Comparison of ENCODE assay signal across 9 mouse cellular contexts in genomic region chr11:72065103-72065502, GRCm38 (mm10). TPM values are rescaled to one million over a fixed set of nuclear protein-coding genes. Genes with fewer than 3 reads are reported as not detected.
A peak's percentile ranks its signal among the peaks of the same experiment; 100 is the strongest.
DNase-seq lines count a peak whose midpoint lies in the region; ATAC-seq lines count a peak whose summit lies in the region.
"Had no signal": no experiment of that assay in that cellular context is flagged by ENCODE, and none has a peak within 500 bp of the region (broad histone marks: within the 10 kb centered on the region; RNA-seq: fewer than 3 reads in every experiment).

No protein-coding gene starts in this region.

- no peak overlapping the region for H3K4me3 ChIP-seq in heart, embryonic 12.5 days

- H3K9ac ChIP-seq in heart, embryonic 12.5 days: no peak overlapping the region

- ATAC-seq in heart, embryonic 12.5 days (ENCODE audit: insufficient number of reproducible peaks, low FRiP score): no peak
- ATAC-seq: CD4-positive, CD25-positive, alpha-beta regulatory T cell, adult 4 months had no signal

- WGBS in heart, embryonic 12.5 days: 84% methylated on average over 8 of the region's 8 CpGs

- peaks cover 3% of the 10 kb centered on the region; the same call in 1 of the 2 replicates for H3K36me3 ChIP-seq in heart, embryonic 12.5 days

- no peaks in the 10 kb centered on the region for H3K4me1 ChIP-seq in heart, embryonic 12.5 days (replicated peaks)

- H3K4me2 ChIP-seq in heart, embryonic 12.5 days: no peak overlapping the region

- peak; percentile 75 to 76 for DNase-seq in heart, adult 18-20 months
- DNase-seq in 3134 (ENCODE audit: extremely low read depth, insufficient read length, low spot score): peak; percentile 50
- peak; percentile 85 for DNase-seq in cerebellum, adult 11-12 months
- peak; percentile 24 for DNase-seq in heart, postnatal 25 days (ENCODE audit: low spot score)
- DNase-seq in layer of hippocampus, adult 11-12 months (ENCODE audit: low spot score): no peak
- no peak for DNase-seq in urinary bladder, postnatal 36 days (ENCODE audit: low spot score in 2 of 2)
- DNase-seq in spleen, postnatal 4 days (ENCODE audit: low spot score in 2 of 2): no peak

- H3K9me3 ChIP-seq in heart, embryonic 12.5 days (replicated peaks): peaks cover 25% of the 10 kb centered on the region

- no peak overlapping the region for H3K27ac ChIP-seq in heart, embryonic 12.5 days (ENCODE audit: poor library complexity, severe bottlenecking)

- no peaks in the 10 kb centered on the region for H3K27me3 ChIP-seq in heart, embryonic 12.5 days (replicated peaks)

- intact Hi-C loops in heart, postnatal 25 days (cut with DNase I): loop anchor here (5.0 kb wide), 1 partner anchor 82 kb away; no protein-coding TSS in a partner anchor

RNA-seq across cellular contexts. Expression of gene Pimreg, which starts 23.3 kb away (rescaled TPM):
- under 1 TPM; 0.33 to 0.74 TPM for total RNA-seq in heart, adult 18-20 months (2021)
- polyA plus RNA-seq in heart, embryonic 12.5 days (2016; fragmentation: Nextera tagmentation; extraction: Ambion mirVana): 90.6 and 92.7 TPM in 2 replicates
- total RNA-seq in heart, postnatal 25 days (2021): 1 to 10 TPM; 1.0 to 2.6 TPM

RNA-seq across cellular contexts. Expression of gene Aipl1, which starts 27.8 kb away (rescaled TPM):
- total RNA-seq in heart, adult 18-20 months (2021): not detected
- polyA plus RNA-seq in heart, embryonic 12.5 days (2016; fragmentation: Nextera tagmentation; extraction: Ambion mirVana): 0.80 and 1.0 TPM in 2 replicates
- total RNA-seq in heart, postnatal 25 days (2021): not detected
- polyA plus RNA-seq: CD4-positive, CD25-positive, alpha-beta regulatory T cell, adult 4 months had no signal

Comparison
In these comparisons a context has a peak if more than half of its experiments do, and no peak if none do; other contexts are left out.
1. DNase-seq: peak in heart, adult 18-20 months (2 of 2), 3134 (single experiment), cerebellum, adult 11-12 months (single experiment) and heart, postnatal 25 days (single experiment); none in layer of hippocampus, adult 11-12 months (single experiment), urinary bladder, postnatal 36 days (0 of 2) and spleen, postnatal 4 days (0 of 2).